Mouse (Mus musculus) layer of hippocampus, adult 9-10 months (tissue): Measurements from ENCODE around the gene H2-K1.
A peak's percentile ranks its signal among the peaks of the same experiment; 100 is the strongest.
"Not testable (repeated sequence)": the region's sequence is repeated elsewhere in the genome, so short reads cannot be mapped to it uniquely, and the experiment has no call there.

ENCODE experiments used
- DNase-seq: peaks from one replicate; pipeline ENCODE4 v3.0.0; 2022; ENCODE audit warnings: low spot score

Gene H2-K1

DNA sequence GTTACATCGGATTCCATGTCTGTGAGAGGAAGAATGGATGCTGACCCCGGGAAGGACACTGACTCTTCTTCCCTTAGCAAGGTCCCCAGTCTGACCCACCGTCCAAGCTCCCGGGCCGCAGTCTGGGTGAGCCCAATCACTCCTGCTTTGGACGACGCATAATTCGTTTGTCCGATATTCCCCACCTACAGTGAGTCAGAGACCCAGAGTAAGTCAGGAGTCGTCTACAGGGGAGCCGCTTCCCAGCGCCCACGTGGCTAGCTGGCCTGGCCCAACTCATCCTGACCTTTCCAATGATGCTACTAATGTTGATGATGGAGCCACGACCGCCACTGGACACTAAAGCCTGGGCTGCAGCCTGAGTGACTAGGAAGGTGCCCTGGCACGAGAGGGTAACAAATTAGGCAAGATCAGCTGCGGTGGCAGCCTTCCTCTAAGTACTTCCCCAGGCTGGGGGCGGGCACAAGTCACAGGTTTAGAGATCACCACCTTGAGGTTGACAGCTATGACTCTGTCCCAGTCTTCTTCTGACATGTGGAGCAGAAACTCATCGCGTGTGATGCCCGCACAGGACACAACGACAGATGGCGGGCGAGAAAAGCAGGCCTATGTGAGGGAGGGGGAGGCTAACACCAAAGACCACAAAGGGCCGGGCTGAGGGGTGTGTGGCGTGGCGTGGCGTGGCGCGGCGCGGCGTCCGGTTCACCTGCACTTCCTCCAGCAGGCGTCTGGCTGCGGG lies 26.9 kb upstream of the H2-K1 start:
- DNase-seq = no peak

DNA sequence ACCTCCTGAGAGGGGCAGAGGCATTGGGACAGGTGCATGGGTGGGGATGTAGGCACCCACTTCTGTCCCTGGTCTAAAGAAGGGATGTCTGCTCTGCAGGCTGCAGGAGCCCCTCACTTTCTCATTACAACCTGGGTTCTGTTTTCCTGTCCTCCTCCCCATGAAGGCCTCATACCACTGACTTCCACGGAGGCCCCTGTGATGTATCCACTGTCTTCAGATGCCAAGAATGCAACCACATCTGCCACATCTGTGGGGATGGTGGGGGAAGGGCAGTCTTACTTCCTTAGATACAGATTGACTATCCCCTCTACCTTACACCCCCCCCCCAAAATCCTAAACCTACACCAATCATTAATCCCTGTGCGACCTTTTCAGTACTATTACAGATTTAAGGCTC lies 26.1 kb upstream of the H2-K1 start:
- DNase-seq = no peak

DNA sequence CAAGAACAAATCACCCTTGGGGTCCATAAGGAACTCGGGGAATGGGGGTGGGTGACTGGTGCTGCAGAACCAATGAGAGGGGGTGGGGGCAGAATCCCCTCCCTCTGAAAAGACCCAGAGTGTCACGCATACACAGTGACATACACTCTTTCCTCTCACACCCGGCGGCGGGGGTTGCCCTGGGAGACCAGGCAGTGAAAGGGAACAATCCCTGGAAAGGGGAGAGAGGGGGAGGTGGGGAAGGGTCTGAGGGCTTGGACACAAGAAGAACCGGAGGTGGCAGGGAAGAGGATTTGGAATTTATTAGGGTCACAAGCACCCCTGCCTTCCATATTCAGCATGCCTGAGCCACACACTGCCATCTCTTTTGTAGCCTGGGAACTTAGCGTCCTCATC lies 25.6 kb upstream of the H2-K1 start:
- DNase-seq = no peak

DNA sequence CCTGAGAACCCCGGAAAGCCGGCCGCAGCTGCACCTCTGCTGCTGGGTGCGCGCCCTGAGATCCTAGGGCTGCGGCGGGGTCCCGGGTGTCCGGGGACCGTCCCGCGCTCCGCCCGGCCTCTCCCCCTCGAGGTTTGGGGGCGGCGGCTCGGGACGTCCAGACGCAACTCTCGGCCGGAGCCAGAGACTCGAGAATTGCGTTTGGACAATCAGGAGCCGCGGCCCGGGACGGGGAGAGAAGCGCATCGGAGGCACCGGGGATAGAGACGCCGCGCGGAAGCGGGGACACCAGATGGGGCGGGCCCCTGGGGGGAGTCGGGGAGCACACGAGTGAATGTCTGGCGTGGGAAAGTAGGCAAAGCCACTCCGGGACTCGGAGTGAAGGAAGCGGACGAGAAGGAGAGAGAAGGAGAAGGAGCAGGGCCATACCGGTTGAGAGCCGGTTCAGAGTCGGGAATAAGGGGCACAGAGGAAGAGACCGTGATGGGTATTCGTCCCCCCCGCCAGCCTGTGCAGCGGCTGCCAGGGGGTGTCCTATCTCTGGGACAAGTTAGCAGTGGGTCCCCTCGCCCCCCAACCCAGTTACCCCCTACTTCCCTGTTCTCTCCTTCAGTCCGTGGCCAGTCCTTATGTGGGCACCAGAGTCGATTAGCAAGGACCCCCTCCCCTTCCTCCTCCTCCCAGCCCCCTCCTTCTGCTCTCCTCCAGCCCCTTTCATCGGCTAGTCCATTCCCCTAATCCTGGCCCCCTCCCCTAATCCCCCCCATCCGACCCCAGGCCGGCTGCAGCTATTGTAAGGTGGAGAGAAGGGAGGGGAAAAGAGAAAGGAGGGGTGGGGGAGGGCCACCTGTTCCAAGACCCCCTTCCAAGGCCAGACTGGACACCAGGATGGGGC lies 25.0 kb upstream of the H2-K1 start:
- no peak for DNase-seq

DNA sequence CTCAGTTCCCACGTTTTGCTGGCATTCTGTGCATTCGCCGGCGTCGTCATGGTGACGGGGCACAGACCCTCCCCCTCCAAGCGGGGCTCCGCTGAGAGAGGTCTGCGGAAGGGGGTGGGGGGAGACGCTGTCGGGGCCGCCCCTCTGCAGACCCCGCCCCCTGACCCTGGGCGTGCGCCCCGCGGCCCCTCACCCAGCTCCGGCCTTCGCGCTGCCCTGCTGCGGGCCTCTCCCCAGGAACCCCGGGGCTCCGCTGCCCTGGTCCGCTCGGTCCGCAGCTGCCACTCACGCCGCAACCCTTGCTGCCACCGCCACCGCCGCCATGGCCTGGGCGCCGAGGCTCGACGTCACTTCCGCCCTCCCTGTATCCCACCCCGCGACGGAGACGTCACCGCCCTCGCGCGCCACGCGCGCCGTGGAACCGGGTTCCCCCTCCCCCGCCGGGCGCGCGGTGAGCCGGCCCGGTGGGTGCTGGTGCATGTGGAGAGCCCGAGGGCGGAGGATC lies 24.2 kb upstream of the H2-K1 start, which contains the start of gene Ring1:
Gene Ring1, minus strand, starts transcription at position 364 of the 505 bp plus-strand sequence.
- DNase-seq = no peak

DNA sequence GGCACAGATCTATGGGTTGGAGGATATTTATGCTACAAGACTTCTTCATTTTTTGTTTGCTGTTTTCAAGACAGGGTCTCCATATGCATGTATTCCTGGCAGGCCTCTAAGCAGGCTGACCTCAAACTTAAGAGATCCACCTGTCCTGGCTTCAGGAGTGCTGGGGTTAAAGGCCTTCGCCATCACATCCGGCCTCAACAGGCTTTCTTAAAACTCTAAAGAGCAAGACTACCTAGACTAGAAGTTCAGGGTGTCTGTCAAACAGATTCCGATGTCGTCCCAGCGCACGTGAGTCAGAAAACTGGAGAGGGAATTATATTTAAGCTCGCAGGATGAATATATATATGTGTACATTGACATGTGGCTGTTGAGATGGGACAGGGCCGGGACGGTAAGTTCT lies 23.5 kb upstream of the H2-K1 start:
- no peak for DNase-seq

DNA sequence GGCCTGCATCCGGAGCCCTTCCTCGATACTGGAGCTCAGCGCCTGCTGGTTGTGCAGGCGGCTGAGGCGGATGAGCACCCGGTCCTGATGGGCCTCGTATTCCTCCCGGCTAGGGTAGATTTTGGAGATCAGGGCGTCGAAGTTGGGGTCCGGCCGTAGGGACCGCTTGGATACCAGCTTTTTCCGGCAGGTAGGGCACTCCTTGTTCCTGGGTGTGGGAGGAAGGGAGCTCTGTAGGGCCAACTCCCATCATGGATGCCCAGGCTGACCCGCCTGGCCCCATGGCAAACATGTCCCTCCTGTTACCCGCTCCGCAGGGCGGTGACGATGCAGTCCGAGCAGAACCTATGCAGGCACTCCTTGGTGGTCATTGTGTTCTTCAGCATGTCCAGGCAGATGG lies 22.8 kb upstream of the H2-K1 start:
- no peak for DNase-seq

DNA sequence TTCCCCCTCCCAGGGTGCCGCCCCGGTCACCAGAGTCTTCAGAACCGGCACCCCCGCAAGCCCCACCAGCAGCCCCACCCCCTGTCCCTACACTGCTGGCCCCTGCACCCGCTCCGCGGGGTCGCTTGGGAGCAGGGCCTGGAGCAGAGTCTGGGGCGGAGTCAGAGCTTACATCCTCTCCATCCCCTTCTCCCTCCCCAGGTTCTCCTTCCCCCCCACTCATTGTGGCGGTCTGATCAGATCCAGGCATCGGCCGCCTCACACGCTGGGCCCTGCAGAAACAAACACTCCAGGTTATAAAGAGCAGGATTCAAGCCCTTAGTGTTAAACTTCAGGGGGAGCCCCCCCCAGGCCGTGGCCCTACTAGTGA lies 22.3 kb upstream of the H2-K1 start:
- no peak for DNase-seq

DNA sequence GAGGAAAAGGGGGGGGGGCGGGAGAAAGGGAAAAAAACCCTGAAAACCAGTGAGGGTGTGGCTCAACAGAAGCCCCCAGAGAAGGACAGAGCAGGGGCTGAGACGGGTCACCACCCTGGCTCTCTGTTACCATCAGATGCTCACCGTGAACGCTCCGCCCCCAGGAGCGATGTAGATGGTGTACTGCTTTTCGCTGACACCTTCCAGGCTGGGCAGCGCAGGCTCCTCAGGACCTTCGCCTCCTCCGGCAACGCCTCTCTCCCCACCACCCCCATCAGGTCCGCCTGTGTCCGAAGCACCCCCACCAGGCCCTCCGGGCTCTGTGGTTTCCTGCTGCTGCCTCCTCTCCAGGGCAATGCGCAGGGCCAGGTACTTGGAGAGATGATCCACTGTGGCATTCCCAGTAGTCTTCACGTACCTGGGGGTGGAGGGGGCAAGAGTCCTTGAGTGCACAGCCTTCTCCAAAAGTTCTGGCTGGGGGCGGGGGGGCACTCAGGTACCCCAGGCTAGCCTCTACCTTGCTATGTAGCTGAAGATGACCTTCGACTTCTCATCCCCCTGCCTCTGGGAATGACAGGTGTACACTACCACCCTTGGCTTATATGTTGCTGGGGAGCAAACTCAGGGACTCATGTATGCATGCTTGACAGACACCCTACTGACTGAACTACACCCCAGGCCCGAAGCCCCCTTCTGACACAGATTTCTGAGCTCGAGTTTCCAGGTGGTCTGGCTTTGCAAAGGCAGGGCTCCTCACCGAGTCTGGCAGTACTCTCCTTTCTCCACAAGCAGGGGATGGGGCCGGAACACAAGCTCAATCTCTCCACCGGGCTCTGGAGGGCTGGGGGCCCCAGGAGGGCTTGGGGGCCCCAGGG lies 21.6 kb upstream of the H2-K1 start:
- no peak for DNase-seq

DNA sequence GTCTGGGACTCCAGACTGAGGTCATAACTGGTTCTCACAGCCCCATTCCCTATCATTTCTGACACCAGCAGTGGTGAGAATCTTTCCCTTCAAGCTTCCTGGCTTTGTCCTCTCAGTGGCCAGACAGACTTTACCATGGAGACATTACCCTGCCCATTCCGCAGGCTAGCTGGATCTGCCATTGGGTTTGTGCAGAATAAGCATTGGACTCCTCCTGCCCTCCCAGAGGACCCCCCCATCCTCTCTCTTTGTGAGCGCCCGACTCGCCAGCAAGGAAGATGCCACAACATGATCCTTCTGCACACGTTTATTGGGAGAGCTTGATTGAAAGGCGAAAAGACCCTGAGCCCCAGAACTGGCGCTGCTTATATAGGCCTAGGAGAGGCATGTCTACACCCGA lies 13.3 kb upstream of the H2-K1 start:
- no peak for DNase-seq

DNA sequence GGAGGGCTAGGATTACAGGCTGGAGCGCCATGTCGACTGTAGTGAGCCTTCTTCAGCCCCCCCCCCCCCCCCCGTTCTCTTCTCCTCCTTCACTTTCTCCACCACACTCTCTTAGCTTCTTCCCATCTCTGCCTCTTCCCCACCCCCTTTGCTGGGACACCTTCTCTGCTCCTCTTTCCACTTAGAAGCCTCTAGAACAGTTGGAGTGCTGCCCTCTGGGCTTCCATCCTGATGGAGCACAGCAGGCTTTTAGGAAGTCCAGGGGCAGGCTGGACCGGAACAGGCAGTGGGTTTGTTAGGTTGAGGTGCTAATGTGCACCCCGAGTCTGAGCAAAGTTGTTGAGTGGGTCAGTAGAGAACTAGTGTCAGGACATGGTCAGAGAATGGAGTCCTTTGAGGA lies 10.0 kb upstream of the H2-K1 start:
- DNase-seq = no peak

DNA sequence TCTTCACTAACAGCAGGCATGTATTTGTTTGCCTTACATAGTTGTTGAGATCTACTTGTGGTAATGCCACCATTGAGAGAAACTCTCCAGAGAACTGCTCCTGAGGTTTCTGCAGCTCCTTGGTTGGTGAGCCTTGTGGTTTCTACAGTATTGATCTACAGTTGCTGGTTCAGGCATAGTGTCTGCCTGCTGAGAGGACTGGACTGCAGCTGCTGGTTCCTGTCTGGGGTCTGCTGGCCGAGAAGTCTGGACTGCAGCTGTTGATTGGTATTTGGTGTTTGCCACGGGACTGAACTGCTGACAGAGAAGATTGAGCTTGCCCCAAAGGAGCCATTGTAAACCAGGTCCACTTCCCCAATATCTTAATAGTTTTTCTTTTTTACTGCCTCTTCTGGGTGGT lies 6.4 kb upstream of the H2-K1 start:
- no peak for DNase-seq

DNA sequence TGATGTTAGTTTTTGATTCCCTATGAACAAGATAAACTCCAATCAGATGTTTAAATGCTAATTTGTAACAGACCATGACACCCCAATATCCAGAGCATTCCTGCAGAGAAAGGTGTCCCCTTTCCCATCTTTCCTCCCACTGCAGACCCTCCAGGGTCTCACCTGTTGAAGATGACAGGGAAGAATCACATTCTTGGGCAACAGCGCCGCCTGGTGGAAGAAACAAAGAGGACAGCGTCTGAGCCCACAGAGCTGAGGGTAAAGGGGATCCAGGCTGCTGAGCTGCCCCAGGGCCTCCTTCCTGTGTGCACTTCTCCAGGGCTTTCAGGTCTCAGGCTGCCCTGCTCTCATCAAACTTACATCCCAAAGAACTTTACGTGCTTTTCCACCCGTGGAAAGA lies 3.3 kb upstream of the H2-K1 start:
- no peak for DNase-seq

DNA sequence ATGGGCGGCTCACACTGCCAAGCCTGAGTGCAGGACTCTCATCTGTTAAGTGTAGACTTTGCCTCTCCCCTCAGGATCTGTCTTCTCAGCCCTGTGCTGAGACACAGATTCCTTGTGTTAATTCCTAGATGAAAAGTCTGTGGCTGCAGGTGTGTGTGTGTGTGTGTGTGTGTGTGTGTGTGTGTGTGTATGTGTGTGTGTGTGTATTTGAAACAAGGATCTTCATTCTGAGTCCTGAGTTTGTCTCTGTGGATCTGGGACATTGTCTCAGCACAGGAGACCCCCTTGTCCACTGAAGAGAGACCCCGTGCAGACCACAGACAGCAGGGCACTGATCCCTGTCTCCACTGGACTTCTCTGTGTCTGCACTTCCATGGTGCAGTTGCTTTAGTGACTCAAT lies 649 bp upstream of the H2-K1 start:
- not testable (repeated sequence) for DNase-seq

DNA sequence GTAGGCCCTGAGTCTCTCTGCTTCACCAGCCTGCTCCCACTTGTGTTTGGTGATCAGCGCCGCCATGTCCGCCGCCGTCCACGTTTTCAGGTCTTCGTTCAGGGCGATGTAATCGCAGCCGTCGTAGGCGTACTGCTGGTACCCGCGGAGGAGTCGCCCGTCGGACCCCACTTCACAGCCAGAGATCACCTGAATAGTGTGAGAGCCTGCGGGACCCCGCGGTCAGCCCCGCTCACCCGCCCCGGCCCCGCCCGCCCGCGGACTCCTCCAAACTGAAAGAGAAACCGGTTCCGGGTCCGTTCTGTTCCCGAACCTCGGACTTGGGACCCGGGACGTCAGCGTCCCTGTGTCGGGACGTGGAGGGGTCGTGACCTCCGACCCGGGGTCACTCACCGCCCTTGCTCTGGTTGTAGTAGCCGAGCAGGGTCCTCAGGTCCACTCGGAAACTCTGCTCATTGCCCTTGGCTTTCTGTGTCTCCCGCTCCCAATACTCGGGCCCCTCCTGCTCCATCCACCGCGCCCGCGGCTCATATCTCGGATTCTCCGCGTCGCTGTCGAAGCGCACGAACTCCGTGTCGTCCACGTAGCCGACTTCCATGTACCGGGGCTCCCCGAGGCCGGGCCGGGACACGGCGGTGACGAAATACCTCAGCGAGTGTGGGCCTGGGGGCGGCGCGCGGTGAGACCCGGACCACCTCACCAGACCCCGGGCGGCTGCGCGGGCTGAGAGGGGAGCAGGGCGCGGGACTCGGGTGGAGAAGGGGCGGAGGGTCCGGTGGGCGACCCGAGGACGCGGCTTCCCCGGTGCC lies 602 bp downstream of the H2-K1 start:
- DNase-seq = no peak

DNA sequence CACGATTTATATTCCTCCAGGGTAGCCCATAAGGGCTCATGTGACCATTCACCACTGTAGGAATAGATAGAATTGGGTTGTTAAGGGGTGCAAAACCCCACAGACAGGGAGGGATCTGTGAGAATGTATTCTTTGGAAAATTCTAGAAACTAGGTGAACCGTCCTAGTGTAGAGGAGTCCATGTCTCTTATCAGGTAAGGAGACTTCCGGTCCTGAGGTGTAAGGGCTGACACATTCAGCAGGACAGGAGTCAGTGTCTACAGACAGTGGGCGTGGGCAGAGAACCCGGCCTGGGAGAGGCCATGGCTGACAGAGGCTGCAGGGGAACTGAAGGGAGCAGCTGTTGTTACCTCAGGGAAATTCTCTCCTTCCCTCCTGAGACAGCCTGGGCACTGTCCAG lies 1.4 kb downstream of the H2-K1 start:
- not testable (repeated sequence) for DNase-seq

DNA sequence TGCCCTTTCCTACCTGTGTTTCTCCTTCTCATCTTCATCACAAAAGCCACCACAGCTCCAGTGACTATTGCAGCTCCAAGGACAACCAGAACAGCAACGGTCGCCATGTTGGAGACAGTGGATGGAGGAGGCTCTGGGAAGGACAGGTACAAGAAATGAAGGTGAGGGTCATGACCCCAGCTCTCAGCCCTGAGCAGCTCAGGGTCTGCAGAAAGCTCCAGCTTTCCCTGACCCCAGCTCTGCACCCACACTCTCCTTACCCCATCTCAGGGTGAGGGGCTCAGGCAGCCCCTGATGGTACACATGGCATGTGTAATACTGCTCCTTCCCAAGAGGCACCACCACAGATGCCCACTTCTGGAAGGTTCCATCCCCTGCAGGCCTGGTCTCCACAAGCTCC lies 3.1 kb downstream of the H2-K1 start:
- not testable (repeated sequence) for DNase-seq

DNA sequence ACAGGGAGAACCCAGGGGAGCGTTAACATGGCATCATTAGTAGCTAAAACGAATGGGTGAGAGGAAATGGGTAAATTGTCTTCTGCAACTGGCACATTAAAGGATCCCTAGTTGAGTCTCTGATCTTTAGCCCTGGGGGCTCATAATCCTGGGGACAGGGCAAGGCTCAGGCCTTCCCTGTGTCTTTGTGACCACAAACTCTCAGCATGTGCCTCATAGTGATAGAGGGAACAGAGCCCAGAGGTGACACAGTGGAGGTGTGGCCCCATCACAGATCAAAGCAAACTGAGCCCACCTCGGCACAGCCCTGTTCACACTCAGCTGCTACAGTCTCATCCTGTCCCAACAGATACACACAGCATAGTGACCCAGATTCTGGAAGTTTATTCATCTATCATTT lies 4.5 kb downstream of the H2-K1 start:
- DNase-seq = no peak

DNA sequence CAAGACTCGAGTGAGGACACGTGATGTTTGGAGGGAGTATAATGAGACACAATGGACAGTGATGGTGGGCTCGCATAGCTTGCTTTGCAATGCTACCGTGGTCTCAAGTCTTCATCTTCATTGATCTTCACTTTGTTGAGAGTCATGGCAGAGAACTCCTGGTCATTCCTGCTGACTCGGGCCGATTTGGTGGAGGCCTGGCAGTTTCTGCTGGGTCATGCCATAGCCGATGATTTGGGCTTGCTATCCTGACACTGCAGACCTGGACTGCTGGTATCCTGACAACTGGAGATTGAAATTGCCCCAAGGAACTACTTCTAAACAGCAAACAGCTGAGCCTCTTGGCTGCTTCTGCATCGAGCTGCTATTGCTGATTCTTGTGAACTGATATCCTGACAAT lies 5.2 kb downstream of the H2-K1 start:
- DNase-seq = no peak

DNA sequence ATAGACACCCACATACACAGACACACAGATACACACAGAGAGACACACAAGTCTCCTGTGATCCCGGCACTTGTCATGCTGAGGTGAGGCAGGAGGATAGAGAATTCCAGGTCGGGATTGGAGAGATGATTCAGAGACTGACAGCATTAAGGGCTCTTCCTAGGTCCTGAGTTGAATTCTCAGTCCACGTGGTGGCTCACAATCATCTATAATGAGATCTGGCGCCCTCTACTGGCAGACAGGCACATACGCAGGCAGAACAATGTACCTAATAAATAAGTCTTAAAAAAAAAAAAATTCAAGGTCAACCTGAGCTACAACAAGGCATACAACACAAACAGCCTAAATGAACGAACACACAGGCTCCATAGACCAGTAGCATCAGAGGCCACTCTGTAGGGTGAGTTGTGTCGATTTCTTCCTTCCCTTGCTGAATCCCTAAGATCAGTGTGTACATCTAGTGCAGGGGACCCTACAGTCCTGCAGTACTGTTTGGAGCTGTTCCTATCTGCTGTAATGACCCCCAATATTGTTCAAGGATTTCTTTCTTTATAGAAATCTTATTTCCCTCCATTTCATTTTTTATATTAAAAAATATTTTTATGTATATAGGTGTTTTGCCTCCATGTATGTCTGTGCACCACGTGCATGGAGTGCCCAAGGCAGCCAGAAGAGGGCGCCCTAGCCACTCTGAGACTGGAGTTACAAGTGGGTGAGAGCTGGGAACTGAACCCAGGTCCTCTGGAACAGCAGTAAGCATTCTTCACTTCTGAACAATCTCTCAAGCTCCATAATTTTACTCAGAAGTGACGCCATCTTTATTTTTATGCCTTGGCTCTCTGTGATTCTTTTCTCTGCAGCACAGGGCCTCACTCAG lies 8.1 kb downstream of the H2-K1 start:
- peak; percentile 51 for DNase-seq
